Mouse (Mus musculus) neural tube, embryonic 13.5 days (tissue): ENCODE results near the gene Klkb1. TPM values are rescaled to one million over a fixed set of nuclear protein-coding genes. Genes with fewer than 3 reads are reported as not detected.

Experiments
- ATAC-seq: fragments of 200-750 bp; cut with Nextera tagmentation; 2 replicates; pipeline ENCODE4 v1.8.0; 2017; ENCODE audit warnings: low read depth, mild to moderate bottlenecking, moderate TSS enrichment, moderate library complexity
- H3K27ac ChIP-seq: fragments of 300-500 bp; sonication (generic); replicated peaks from 2 replicates; pipeline ENCODE4 v1.5.1; 2015; ENCODE audit warnings: moderate library complexity, mild to moderate bottlenecking, inconsistent platforms
- H3K27me3 ChIP-seq: fragments of 300-500 bp; sonication (generic); 2 replicates; pipeline ENCODE4 v1.6.1; 2015; ENCODE audit warnings: mild to moderate bottlenecking, inconsistent platforms
- H3K36me3 ChIP-seq: fragments of 300-500 bp; sonication (generic); 2 replicates; pipeline ENCODE4 v1.6.1; 2015; ENCODE audit warnings: mild to moderate bottlenecking, inconsistent platforms
- H3K4me1 ChIP-seq: fragments of 300-500 bp; sonication (generic); replicated peaks from 2 replicates; pipeline ENCODE4 v1.6.1; 2015; ENCODE audit warnings: inconsistent platforms
- H3K4me2 ChIP-seq: fragments of 300-500 bp; sonication (generic); 2 replicates; pipeline ENCODE4 v1.6.1; 2015; ENCODE audit warnings: inconsistent platforms, mild to moderate bottlenecking, moderate library complexity
- H3K4me3 ChIP-seq: fragments of 300-500 bp; sonication (generic); 2 replicates; pipeline ENCODE4 v1.5.1; 2015; ENCODE audit warnings: mild to moderate bottlenecking, inconsistent platforms
- H3K9ac ChIP-seq: fragments of 300-500 bp; sonication (generic); 2 replicates; pipeline ENCODE4 v1.6.1; 2015; ENCODE audit warnings: moderate library complexity, mild to moderate bottlenecking, inconsistent platforms
- H3K9me3 ChIP-seq: fragments of 300-500 bp; sonication (generic); 2 replicates; pipeline ENCODE4 v1.6.1; 2016; ENCODE audit warnings: inconsistent platforms
- WGBS: fragments of 180-500 bp; shearing (Covaris S2); methylation state at CpG from one replicate; pipeline ENCODE4 v1.1.7; 2015; 5-methylcytosine and 5-hydroxymethylcytosine counted together
- polyA plus RNA-seq: library from polyadenylated mRNA; unstranded; fragments of >200 nt; fragmentation: Nextera tagmentation; extraction: Ambion mirVana; gene quantifications from 2 replicates; pipeline ENCODE4 v1.2.1, GENCODE M21; 2015

Klkb1 gene
- polyA plus RNA-seq, 1 experiment from 2014 or later: not detected

DNA sequence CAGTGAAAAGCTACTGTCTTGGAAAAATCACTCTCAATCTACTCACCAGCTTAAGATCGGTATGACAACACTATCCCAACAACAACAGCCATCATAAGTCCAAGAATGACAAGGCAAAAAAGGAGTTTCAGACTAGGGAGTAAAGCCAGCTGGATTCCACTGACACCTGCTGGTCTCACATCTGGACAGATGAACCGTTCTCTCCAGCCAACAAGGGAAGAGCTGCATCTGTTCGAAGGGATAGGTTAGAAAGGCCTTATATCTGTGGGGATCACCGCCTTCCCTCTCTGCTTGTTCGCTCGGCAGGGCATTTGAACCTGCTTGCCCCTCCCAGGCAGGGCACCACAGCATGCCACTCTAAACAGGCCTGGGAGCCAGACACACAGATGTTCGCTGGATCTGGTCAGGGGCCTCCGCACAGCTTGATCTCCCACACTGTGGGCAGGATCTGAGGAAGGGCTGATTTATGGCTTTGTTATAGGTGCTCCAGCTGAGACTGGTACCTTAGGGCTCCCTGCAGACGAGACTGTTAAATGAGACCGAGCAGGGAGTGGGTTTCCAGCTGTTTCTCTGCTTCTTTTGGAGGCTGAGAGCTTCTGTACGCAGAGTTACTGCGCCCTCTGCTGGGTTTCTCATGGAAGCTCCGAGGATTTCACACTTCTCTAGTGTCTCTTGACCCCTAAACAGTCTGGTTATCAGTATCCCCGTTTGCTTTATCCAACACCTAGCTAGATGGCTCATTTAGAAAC lies 58.3 kb downstream of the Klkb1 start:
- WGBS: 14% methylated on average over 14 of the region's 14 CpGs
- H3K4me2 ChIP-seq: peak overlapping the region; percentile 40
- no peaks in the 10 kb centered on the region for H3K27me3 ChIP-seq
- H3K36me3 ChIP-seq: no peaks in the 10 kb centered on the region
- peak; percentile 92 for ATAC-seq
- H3K4me3 ChIP-seq: no peak overlapping the region; the same call in 1 of the 2 replicates
- peaks cover 9% of the 10 kb centered on the region for H3K4me1 ChIP-seq
- peak overlapping the region; percentile 25; the same call in 1 of the 2 replicates for H3K27ac ChIP-seq
- H3K9ac ChIP-seq: no peak overlapping the region
- H3K9me3 ChIP-seq: no peaks in the 10 kb centered on the region

DNA sequence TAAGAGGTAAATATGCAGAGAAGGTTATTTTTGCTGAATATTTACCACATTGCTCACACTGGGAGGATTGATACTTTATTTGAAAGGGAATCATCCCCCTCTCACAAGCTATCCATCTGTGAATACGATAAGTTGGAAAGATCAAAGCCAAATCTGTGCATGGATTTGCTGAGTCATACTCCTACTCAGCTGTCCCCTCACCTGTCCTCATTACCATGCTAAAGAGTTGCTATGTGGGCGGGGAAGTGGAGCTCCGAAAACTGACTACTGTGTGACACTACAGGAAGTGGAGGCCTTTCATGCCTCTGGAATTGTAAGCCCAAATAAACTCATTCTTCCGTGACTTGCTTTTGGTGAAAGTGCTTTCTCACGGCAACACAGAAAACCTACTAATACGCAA lies 59.4 kb downstream of the Klkb1 start:
- Histone ChIP-seq H3K4me1 (peaks cover 9% of the 10 kb centered on the region), H3K27ac (no peak overlapping the region), H3K36me3 (no peaks in the 10 kb centered on the region), H3K4me3 (no peak overlapping the region), H3K4me2 (no peak overlapping the region), H3K27me3 (no peaks in the 10 kb centered on the region), H3K9ac (no peak overlapping the region), H3K9me3 (no peaks in the 10 kb centered on the region)
- ATAC-seq: no peak
- WGBS: 87% methylated on average over 6 of the region's 6 CpGs

- no peak for ATAC-seq
- WGBS: 49% methylated on average over 3 of the region's 3 CpGs
- no peak overlapping the region for H3K9ac ChIP-seq
These were observed 61.4 kb downstream of the Klkb1 start for GRCm38 (mm10) chr8:45233256-45233655.

More at GRCm38 (mm10) chr8:45233256-45233655, 61.4 kb downstream of the Klkb1 start:
- Histone ChIP-seq H3K27me3 (no peaks in the 10 kb centered on the region), H3K4me2 (no peak overlapping the region), H3K4me3 (no peak overlapping the region), H3K27ac (no peak overlapping the region), H3K36me3 (no peaks in the 10 kb centered on the region), H3K4me1 (peaks cover 9% of the 10 kb centered on the region), H3K9me3 (no peaks in the 10 kb centered on the region)

Other genes with a start within 250 kb of the Klkb1 start
- gene Mtnr1a, start 225.7 kb downstream of the Klkb1 start, polyA plus RNA-seq: 0.87 and 1.8 TPM in 2 replicates
- not detected in 2 replicates for gene F11, start 32.8 kb downstream of the Klkb1 start, polyA plus RNA-seq
- not detected in 2 replicates for gene Gm45753, start 13.6 kb upstream of the Klkb1 start, polyA plus RNA-seq
- gene Cyp4v3, start 38.4 kb upstream of the Klkb1 start, polyA plus RNA-seq: 1.9 and 2.3 TPM in 2 replicates
- gene Fam149a, start 87.4 kb upstream of the Klkb1 start, polyA plus RNA-seq: 7.1 TPM in 2 replicates
- gene Tlr3, start 116.2 kb upstream of the Klkb1 start, polyA plus RNA-seq: 0.83 and 1.0 TPM in 2 replicates
- gene Sorbs2, start 212.9 kb upstream of the Klkb1 start, polyA plus RNA-seq: 50.5 and 59.3 TPM in 2 replicates